Mouse (Mus musculus): ENCODE data around the gene Chdh. TPM values are rescaled to one million over a fixed set of nuclear protein-coding genes. Genes with fewer than 3 reads are reported as not detected.

The Chdh gene
- polyA plus RNA-seq, 1 experiment, result not detected

DNA sequence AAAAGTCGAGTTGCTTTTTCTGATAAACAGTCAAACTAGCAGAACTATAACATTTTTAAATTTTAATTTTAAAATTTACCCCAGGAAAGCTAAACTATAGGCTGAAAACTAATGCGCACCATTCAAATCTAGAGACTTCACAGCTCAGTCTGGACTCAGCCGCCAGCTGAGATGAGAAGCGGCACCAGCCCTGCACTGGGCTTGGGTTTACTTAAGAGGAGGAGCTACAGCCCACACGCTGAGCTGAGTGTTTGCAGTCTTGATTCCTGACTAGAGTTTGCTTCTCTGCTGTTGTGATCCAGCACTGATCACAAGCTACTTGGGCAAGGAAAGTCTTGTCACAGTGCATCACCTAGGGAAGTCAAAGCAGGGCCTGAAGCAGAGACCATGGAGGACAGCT is 36.8 kb upstream of the Chdh start:
- no peaks in the 10 kb centered on the region for H3K27me3 ChIP-seq (ENCODE audit: control insufficient read depth, insufficient read depth, insufficient read length)
- no peak overlapping the region for H3ac ChIP-seq (ENCODE audit: control insufficient read depth, insufficient read length)
- TF ChIP-seq TCF3 (IDR thresholded peaks at IDR 0.05; ENCODE audit: insufficient read length, low read depth), result no peak
- TF ChIP-seq SRF (IDR thresholded peaks at IDR 0.05; ENCODE audit: control insufficient read depth, insufficient read length, low read depth), result no peak
- TF ChIP-seq MYOG (IDR thresholded peaks at IDR 0.05; ENCODE audit: control insufficient read depth in 1 of 3, insufficient read depth in 1 of 3, insufficient read length in 2 of 3, low read depth in 2 of 3), result no peak
- TF ChIP-seq POLR2AphosphoS2 (IDR thresholded peaks at IDR 0.05; ENCODE audit: insufficient read length, low read depth), result no peak
- no peak for TF ChIP-seq REST (IDR thresholded peaks at IDR 0.05; ENCODE audit: insufficient read depth, insufficient read length)
- no peak for TF ChIP-seq CEBPB (IDR thresholded peaks at IDR 0.05; ENCODE audit: insufficient read depth, poor library complexity, severe bottlenecking)
- TF ChIP-seq USF1 (IDR thresholded peaks at IDR 0.05; ENCODE audit: low read depth), result no peak
- no peak for TF ChIP-seq MAX (IDR thresholded peaks at IDR 0.05; ENCODE audit: low read depth)
- TF ChIP-seq E2F4 (IDR thresholded peaks at IDR 0.05; ENCODE audit: insufficient read depth), result no peak
- TF ChIP-seq MYOD1 (IDR thresholded peaks at IDR 0.05; ENCODE audit: control insufficient read depth in 1 of 3, insufficient read length in 2 of 3, low read depth in 2 of 3), result no peak
- TF ChIP-seq TCF12 (IDR thresholded peaks at IDR 0.05; ENCODE audit: insufficient read depth, poor library complexity, severe bottlenecking), result no peak
- TF ChIP-seq POLR2A (IDR thresholded peaks at IDR 0.05; ENCODE audit: insufficient read length, low read depth), result no peak
- H3K36me3 ChIP-seq (ENCODE audit: control insufficient read depth, insufficient read depth), result peaks cover 37% of the 10 kb centered on the region
- H3K4me2 ChIP-seq (ENCODE audit: low read depth), result no peak overlapping the region
- H3K79me2 ChIP-seq (ENCODE audit: control insufficient read depth, insufficient read depth), result peaks cover 28% of the 10 kb centered on the region
- H3K4me3 ChIP-seq, result no peak overlapping the region

GRCm38 (mm10) chr14:29976927-29977326 is 31.9 kb upstream of the Chdh start:
- Histone ChIP-seq H3K4me2 (ENCODE audit: low read depth) (no peak overlapping the region), H3K79me2 (ENCODE audit: control insufficient read depth, insufficient read depth) (peaks cover 27% of the 10 kb centered on the region), H3K36me3 (ENCODE audit: control insufficient read depth, insufficient read depth) (peaks cover 37% of the 10 kb centered on the region), H3K4me3 (no peak overlapping the region), H3K27me3 (ENCODE audit: control insufficient read depth, insufficient read depth, insufficient read length) (no peaks in the 10 kb centered on the region), H3ac (ENCODE audit: control insufficient read depth, insufficient read length) (no peak overlapping the region)
- TF ChIP-seq MYOD1 (IDR thresholded peaks at IDR 0.05; ENCODE audit: control insufficient read depth in 1 of 3, insufficient read length in 2 of 3, low read depth in 2 of 3), result no peak
- TF ChIP-seq TCF12 (IDR thresholded peaks at IDR 0.05; ENCODE audit: insufficient read depth, poor library complexity, severe bottlenecking), result no peak
- TF ChIP-seq CEBPB (IDR thresholded peaks at IDR 0.05; ENCODE audit: insufficient read depth, poor library complexity, severe bottlenecking), result no peak
- TF ChIP-seq MAX (IDR thresholded peaks at IDR 0.05; ENCODE audit: low read depth), result no peak
- TF ChIP-seq TCF3 (IDR thresholded peaks at IDR 0.05; ENCODE audit: insufficient read length, low read depth), result no peak
- no peak for TF ChIP-seq USF1 (IDR thresholded peaks at IDR 0.05; ENCODE audit: low read depth)
- no peak for TF ChIP-seq SRF (IDR thresholded peaks at IDR 0.05; ENCODE audit: control insufficient read depth, insufficient read length, low read depth)
- TF ChIP-seq POLR2AphosphoS2 (IDR thresholded peaks at IDR 0.05; ENCODE audit: insufficient read length, low read depth), result no peak
- no peak for TF ChIP-seq POLR2A (IDR thresholded peaks at IDR 0.05; ENCODE audit: insufficient read length, low read depth)

- Histone ChIP-seq H3K27me3 (ENCODE audit: control insufficient read depth, insufficient read depth, insufficient read length) (no peaks in the 10 kb centered on the region), H3K4me2 (ENCODE audit: low read depth) (peak within 1 kb of the TSS; percentile 81), H3ac (ENCODE audit: control insufficient read depth, insufficient read length) (peak within 1 kb of the TSS; percentile 80), H3K79me2 (ENCODE audit: control insufficient read depth, insufficient read depth) (peaks cover 27% of the 10 kb centered on the region), H3K4me3 (peak within 1 kb of the TSS; percentile 63), H3K36me3 (ENCODE audit: control insufficient read depth, insufficient read depth) (peaks cover 41% of the 10 kb centered on the region)
- TF ChIP-seq MAX (IDR thresholded peaks at IDR 0.05; ENCODE audit: low read depth), result no peak
- TF ChIP-seq MYOG (IDR thresholded peaks at IDR 0.05; ENCODE audit: control insufficient read depth in 1 of 3, insufficient read depth in 1 of 3, insufficient read length in 2 of 3, low read depth in 2 of 3), result no peak
- TF ChIP-seq REST (IDR thresholded peaks at IDR 0.05; ENCODE audit: insufficient read depth, insufficient read length), result no peak
- TF ChIP-seq POLR2AphosphoS2 (IDR thresholded peaks at IDR 0.05; ENCODE audit: insufficient read length, low read depth), result peak; percentile 79
- no peak for TF ChIP-seq TCF3 (IDR thresholded peaks at IDR 0.05; ENCODE audit: insufficient read length, low read depth)
- no peak for TF ChIP-seq SRF (IDR thresholded peaks at IDR 0.05; ENCODE audit: control insufficient read depth, insufficient read length, low read depth)
- peak in 1 of 3 experiments; percentile 27 for TF ChIP-seq MYOD1 (IDR thresholded peaks at IDR 0.05; ENCODE audit: control insufficient read depth in 1 of 3, insufficient read length in 2 of 3, low read depth in 2 of 3)
- TF ChIP-seq TCF12 (IDR thresholded peaks at IDR 0.05; ENCODE audit: insufficient read depth, poor library complexity, severe bottlenecking), result no peak
- TF ChIP-seq E2F4 (IDR thresholded peaks at IDR 0.05; ENCODE audit: insufficient read depth), result no peak
- no peak for TF ChIP-seq USF1 (IDR thresholded peaks at IDR 0.05; ENCODE audit: low read depth)
- TF ChIP-seq POLR2A (IDR thresholded peaks at IDR 0.05; ENCODE audit: insufficient read length, low read depth), result peak; percentile 83
- TF ChIP-seq CEBPB (IDR thresholded peaks at IDR 0.05; ENCODE audit: insufficient read depth, poor library complexity, severe bottlenecking), result no peak
Observed at GRCm38 (mm10) chr14:29978254-29979204, 30.3 kb upstream of the Chdh start, which contains the start of gene Actr8. Gene Actr8, plus strand, starts transcription at chr14:29978337.

DNA sequence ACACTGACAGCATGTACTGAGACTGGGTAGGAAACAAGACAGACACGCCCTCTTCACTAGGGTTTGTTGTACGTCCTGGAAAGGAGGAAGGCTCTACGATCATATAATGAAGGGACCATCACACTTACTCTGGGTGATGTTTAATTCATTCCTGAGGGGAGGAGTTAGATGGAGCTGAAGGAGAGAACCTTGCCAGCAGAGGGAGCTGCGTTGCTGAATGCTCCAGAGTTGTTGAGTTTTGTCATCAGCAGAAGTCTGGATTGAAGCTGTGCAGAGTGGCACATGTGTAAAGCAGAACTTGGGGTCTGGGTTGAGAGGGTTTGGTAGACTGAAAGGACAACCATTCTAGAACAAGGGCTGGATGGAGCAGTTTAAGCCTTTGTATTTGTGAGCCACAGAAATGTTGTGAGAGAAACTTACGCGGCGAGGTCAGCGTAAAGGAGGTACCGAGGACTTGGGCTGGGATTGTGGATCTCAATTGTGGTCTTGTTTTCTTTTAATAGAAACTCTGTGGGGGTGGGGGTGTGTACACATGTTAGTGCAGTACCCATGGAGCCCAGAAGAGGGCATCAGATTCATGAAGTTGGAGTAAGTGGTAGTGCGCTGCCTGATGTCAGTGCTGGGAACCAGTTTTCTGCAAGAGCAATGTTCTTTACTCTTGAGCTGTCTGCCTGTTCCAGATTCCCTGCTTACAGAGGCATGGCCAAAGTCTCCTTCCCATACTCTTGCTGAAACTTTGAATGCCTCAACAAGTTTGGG is 28.2 kb upstream of the Chdh start:
- no peak overlapping the region for H3K4me3 ChIP-seq
- TF ChIP-seq MYOD1 (IDR thresholded peaks at IDR 0.05; ENCODE audit: control insufficient read depth in 1 of 3, insufficient read length in 2 of 3, low read depth in 2 of 3) (no peak), TCF12 (IDR thresholded peaks at IDR 0.05; ENCODE audit: insufficient read depth, poor library complexity, severe bottlenecking) (no peak), POLR2A (IDR thresholded peaks at IDR 0.05; ENCODE audit: insufficient read length, low read depth) (no peak), REST (IDR thresholded peaks at IDR 0.05; ENCODE audit: insufficient read depth, insufficient read length) (no peak), POLR2AphosphoS2 (IDR thresholded peaks at IDR 0.05; ENCODE audit: insufficient read length, low read depth) (no peak), SRF (IDR thresholded peaks at IDR 0.05; ENCODE audit: control insufficient read depth, insufficient read length, low read depth) (no peak), TCF3 (IDR thresholded peaks at IDR 0.05; ENCODE audit: insufficient read length, low read depth) (no peak), MAX (IDR thresholded peaks at IDR 0.05; ENCODE audit: low read depth) (no peak), USF1 (IDR thresholded peaks at IDR 0.05; ENCODE audit: low read depth) (no peak), E2F4 (IDR thresholded peaks at IDR 0.05; ENCODE audit: insufficient read depth) (no peak), CEBPB (IDR thresholded peaks at IDR 0.05; ENCODE audit: insufficient read depth, poor library complexity, severe bottlenecking) (no peak), MYOG (IDR thresholded peaks at IDR 0.05; ENCODE audit: control insufficient read depth in 1 of 3, insufficient read depth in 1 of 3, insufficient read length in 2 of 3, low read depth in 2 of 3) (no peak)
- no peaks in the 10 kb centered on the region for H3K27me3 ChIP-seq (ENCODE audit: control insufficient read depth, insufficient read depth, insufficient read length)
- no peak overlapping the region for H3K4me2 ChIP-seq (ENCODE audit: low read depth)
- H3K36me3 ChIP-seq (ENCODE audit: control insufficient read depth, insufficient read depth), result peaks cover 43% of the 10 kb centered on the region
- H3K79me2 ChIP-seq (ENCODE audit: control insufficient read depth, insufficient read depth), result peaks cover 27% of the 10 kb centered on the region
- no peak overlapping the region for H3ac ChIP-seq (ENCODE audit: control insufficient read depth, insufficient read length)

Data from myocyte (in vitro differentiated cells).